Mouse (Mus musculus) skeletal muscle tissue, adult 2 months (tissue): ENCODE data around the gene Zdhhc20.
A peak's percentile ranks its signal among the peaks of the same experiment; 100 is the strongest.
"Not testable (repeated sequence)": the region's sequence is repeated elsewhere in the genome, so short reads cannot be mapped to it uniquely, and the experiment has no call there.

ENCODE experiments used
- DNase-seq: peaks from one replicate; pipeline ENCODE4 v3.0.0-alpha.2; 2012; ENCODE audit warnings: low read depth, low spot score

Gene Zdhhc20

DNA sequence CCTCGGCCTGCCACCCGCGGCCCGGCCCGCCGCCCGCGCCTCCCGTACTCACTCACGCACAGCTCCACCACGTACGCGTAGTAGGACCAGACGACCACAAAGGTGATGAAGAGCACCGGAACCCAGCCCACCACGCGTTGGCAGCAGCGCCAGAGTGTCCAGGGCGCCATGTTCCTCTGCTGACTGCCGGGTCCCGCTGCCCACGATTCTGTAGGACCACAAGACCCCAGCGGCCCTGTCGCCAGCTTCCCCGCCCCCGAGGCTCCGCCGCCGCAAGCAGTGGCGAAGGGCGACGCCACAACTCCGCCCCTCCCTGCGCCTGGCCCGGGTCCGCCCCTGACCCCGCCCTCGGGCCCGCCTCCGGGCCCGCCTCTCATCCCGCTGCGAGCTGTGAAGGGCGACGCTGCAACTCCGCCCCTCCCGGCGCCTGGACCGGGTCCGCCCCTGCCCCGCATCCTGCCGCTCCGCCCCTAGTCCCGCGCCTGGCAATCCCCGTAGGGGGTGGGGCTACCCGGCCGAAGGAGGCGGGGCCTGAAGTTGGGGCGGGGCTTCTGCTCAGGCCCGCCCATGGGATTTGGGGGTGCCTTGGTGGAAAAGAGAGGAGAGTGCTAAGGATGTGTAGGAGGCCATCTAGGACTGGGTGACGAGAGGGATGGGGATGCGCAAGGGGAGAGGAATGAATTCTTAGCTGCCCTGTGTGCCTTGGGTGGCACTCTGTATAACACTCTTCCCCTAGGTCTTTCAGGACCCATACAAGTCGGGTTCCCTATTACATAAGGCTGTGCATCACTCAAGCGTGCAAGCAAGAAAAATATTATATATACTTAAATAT lies at the start of gene Zdhhc20:
Gene Zdhhc20 (minus strand): TSS at position 266 of the 832 bp plus-strand sequence.
- peak; percentile 87 for DNase-seq

DNA sequence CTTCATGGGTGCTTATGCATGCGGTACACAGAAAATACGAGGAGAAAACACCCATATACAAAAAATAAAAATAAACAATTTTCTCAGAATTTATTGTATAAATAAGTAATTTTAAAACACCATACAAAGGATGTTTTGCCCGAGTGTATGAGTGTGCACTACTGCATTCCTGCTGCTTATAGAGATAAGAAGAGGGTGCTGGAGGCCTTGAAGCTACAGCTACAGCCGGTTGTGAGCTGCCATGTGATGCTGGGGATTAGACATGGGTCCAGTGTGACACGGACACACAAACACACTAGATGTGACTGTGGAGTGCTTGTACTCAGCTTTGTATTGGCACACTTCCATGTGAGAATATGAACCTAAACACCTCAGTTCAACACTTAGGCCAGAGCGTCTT lies 47.2 kb upstream of the Zdhhc20 start:
- no peak for DNase-seq

DNA sequence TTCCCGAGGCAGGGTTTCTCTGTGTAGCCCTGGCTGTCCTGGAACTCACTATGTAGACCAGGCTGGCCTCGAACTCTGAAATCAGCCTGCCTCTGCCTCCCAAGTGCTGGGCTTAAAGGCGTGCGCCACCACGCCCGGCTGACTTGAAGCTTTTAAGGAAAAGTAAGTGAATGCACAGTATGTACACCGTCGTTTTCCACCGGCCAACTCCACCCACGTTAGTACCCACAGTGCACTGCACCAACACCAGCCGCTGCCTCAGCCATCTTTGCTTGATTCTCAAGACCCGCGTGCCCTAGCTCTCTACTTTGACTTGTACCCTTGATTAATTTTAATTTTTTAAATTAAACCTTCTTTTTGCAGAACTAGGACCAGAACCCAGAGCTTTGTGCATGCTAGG lies 44.6 kb upstream of the Zdhhc20 start:
- DNase-seq, result no peak

DNA sequence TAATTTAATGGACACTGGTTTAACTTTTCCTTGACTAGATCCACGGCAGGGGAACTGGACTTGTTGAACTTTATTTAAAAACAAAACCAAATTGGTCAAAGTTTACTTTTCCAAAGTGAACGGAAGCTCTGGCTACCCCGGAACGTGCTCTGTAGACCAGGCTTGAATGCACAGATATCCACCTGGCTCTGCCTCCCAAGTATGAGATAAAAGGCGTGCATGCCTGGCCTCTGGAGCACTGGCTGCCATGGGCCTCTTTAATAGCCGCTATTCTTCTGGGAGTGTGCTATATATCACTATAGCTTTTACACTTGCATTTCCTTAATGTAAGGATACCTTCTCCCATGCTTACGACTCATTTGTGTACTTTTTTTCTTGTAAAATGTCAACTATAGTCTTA lies 43.5 kb upstream of the Zdhhc20 start:
- DNase-seq, result no peak

DNA sequence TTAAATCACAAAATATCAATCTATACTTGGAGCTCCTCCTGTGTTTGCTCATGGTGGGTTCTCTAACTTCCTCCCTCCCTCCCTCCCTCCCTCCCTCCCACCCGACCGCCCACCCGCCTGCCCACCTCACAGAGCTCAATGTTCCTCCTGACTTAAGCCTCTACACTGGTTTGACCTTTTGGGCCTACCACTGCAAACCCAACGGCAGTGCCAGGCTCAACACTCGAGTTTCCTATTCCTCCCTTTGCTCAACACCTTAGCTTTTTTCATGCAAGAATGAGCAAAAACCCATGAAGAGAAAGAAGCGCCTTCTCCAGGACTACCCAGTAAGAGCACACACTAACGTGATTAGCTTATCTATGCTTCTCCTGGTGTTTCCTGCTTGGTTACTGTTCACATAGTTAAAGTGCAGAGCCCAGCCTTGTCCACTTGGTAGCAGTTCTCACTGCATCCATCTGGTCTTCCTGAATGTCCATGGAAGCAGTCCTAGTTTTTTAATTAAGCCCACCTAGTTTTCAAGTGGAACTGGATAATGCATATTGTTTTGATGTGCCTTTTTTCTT lies 42.9 kb upstream of the Zdhhc20 start:
- DNase-seq, result no peak

DNA sequence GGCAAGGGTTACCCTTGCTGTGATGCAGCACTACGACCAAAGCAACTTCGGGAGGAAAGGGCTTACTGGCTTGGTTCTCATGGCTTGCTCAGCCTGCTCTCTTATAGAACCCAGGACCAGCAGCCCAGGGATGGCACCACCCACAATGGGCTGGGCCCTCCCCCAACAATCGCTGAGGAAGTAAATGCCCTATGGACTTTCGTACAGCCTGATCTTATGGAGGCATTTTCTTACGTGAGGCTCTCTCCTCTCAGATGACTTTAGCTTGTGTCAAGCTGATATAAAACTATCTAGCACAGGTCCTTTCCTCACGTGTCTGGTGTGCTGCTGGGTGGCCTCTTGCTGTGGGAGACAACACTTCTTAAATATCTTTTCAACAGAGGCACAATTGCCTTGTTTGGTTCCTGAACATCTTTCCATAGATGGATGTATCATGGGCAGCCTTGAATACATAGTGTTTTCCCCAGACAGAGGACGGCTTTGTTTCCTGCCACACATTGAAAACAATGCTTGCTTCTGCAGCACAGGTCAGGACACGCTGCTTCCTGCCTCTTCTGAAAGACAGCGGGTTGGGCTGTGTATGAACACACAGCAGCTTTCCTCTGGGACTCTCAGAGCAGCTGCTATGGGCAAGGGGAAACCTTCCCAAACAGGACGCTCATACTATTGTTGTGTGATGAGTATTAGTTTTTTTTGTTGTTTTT lies 31.5 kb upstream of the Zdhhc20 start:
- no peak for DNase-seq

DNA sequence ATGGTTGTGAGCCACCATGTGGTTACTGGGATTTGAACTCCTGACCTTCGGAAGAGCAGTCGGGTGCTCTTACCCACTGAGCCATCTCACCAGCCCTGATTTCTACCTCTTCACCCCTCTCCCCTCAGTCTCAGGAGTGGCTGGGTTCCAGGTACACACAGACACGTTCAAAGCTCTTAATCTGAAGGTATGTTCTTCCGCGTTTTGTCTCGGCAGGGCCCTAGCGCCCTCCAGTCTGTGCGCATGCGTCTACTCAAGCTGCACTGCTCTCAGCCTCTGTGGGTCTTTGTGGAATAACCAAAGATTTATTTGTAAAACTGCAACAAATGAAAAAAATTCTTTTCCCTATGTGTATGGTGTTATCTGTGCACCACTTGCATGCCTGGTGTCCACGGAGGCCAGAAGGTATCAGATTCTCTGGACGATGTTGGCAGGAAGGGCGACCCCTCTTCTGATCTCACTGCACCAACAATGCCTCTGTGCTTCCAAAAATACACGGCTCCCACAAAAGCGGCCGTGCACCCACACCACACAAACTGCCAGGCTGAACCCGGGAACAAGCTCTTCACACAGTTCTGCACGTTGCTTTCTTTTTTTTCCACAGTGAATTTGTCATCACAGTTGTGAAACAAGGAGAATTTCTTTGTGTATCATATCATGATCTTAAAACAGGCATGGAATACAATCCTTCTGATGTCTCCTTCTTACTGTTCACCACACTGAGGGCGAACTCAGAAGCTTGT lies 30.7 kb upstream of the Zdhhc20 start:
- no peak for DNase-seq

DNA sequence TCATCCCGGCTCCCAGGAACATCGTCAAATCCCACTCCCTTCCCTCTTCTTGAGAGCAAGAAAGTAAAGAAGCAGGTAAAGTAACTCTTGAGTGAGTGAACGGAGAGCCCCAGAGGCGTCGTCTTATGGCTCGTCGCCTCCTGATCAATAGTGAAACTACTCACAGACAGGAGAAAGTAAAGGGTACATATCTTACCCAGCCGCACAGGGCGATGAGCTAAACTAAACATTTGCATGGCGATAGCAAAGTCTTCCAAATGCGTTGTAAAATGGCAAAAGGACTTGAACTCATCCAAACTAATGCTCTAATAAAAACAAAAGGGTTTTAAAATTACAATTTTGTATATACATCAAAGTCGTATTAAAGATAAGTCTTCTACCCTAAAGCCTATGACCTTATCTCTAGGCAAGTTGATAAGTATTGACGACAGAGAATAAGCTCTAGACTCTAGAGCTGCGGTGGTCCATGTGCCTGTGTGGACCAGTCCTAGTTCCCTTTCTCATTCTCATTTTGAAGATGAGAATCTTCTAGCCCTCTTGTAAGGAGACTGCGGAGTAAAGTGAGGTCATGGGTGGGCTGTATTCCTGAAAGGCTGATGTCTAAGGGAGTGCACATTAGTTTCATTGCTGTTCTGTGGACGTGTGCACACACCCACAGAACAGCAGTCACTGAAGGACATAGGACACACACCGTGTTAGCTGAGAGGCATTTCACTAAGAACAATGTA lies 29.2 kb upstream of the Zdhhc20 start:
- DNase-seq, result no peak

DNA sequence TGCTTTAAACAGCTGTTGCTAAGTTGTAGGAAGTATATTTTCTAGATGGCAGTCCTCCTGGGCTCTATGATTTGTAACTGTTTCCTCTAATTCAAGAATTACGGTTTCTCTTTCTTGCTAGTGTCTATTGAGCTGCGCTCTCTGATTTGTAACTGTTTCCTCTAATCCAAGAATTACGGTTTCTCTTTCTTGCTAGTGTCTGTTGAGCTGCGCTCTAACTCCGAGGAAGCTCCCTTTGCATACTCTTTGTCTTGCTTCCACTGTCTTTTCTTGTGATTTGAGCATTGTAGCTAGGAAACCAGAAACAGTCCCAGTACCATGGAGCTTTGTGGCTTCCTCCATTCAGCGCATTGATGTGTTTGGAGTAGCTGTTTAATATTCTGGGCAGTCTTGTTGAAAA lies 25.3 kb upstream of the Zdhhc20 start:
- DNase-seq, result no peak

DNA sequence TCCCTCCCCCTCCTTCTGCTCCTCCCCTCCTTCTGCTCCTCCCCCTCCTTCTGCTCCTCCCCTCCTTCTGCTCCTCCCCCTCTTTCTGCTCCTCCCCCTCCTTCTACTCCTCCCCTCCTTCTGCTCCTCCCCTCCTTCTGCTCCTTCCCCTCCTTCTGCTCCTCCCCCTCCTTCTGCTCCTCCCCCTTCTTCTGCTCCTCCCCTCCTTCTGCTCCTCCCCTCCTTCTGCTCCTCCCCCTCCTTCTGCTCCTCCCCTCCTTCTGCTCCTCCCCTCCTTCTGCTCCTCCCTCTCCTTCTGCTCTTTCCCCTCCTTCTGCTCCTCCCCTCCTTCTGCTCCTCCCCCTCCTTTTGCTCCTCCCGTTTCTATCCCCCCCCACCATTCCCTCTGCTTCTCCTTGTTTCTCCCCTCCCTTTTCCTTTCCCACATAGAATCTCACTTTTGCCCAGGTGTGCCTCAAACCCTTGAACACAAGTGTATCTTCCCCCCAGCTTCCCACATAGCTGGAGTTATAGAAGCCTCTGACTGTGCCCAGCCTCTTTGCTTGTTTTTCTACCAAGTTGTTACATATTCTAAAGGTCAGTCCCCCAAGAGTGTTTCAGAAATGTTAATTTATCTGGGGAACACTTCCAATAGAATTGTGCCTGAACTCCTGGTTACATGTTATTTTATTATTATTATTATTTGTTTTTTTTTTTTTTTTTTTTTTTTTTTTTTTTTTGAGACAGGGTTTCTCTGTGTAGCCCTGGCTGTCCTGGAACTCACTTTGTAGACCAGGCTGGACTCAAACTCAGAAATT lies 22.3 kb upstream of the Zdhhc20 start:
- DNase-seq, result peak; percentile 70

DNA sequence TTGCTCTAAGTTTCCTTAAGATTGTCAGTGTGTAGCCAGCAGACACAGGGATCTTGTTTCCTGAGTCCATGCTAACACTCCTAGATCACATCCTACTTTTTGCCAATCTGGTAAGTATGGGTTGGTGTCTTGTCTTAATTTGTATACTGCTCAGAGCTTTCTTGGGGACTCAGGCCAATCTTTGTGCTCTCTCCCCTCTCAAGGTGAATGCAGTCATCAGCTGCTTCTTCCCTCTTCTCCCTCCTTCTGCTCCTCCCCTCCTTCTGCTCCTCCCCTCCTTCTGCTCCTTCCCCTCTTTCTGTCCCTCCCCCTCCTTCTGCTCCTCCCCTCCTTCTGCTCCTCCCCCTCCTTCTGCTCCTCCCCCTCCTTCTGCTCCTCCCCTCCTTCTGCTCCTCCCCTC lies 21.7 kb upstream of the Zdhhc20 start:
- not testable (repeated sequence) for DNase-seq

DNA sequence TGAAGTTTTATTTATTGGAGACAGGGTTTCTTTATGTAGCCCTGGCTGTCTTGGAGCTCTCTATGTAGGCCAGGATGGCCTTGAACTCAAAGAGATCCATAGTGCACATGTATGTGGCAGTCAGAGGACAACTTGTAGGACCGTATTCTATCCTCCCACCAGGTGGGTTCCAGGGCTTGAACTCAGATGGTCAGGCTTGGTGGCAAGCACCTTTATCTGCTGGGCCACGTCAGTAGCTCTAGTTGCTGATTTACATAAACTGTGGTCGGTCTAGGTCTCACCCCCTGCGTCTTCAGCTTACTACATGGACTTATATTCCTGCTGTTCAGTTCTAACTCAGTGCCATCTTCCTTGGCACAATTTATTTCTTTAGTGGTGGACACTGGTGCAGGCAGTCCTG lies 21.2 kb upstream of the Zdhhc20 start:
- DNase-seq, result no peak

DNA sequence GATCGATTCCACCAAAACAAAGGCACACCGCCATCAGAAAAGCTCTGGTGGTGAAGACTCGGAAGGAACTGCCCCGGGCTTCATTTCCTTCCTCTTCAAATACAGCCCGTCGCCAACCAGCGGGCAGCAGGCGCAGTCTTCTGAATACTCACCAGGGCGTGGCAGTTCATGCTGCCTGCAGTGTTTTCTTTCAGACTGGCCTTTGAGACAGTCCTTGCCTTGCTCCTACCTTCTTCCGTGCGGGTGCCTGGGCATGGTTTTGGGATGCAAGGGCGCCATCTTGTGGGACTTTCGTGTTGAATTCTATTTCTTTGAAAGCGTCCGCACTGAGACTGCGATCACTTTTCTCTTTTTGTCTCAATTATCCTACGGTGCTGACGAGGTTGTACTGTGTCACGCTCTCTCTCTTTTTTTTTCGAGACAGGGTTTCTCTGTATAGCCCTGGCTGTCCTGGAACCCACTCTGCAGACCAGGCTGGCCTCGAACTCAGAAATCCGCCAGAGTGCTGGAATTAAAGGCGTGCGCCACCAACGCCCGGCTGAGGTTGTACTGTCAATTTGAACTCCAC lies 20.5 kb upstream of the Zdhhc20 start:
- DNase-seq, result peak; percentile 82

DNA sequence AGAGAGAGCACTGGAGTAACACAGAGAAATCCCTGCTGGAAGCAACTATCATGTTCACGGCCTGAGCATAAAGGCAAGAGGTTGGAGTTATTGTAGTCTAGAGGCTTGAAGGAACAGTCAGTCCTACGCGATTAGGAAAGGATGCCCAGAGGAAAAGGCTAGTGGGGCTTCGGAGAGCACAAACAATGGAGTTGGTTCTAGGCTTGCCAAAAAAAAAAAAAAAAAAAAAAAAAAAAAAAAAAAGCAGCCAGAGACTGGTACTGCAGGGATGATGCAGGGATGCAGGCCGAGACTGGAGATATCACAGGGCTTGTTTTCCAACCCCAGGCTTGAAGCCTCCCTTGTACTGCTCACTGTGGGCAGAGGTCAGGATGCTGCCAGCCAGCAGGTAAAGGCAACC lies 19.2 kb upstream of the Zdhhc20 start:
- DNase-seq, result no peak

DNA sequence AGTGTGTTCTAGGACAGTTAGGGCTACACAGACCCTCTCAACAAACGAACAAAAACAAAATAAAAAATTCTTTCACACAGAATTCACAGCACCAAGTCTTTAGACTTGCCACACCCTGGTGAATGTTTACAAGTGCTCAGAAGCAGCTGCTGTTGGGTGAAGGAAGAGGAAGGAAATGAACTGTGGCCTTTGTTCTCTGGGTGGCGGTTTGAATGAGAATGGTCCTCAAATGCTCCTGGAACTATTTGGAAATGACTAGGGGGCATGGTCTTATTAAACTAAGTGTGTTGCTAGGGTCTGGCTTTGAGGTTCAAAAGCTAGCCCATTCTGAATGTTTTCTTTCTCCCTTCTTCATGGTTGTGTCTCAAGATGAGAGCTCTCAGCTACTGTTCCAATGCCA lies 18.4 kb upstream of the Zdhhc20 start:
- no peak for DNase-seq

DNA sequence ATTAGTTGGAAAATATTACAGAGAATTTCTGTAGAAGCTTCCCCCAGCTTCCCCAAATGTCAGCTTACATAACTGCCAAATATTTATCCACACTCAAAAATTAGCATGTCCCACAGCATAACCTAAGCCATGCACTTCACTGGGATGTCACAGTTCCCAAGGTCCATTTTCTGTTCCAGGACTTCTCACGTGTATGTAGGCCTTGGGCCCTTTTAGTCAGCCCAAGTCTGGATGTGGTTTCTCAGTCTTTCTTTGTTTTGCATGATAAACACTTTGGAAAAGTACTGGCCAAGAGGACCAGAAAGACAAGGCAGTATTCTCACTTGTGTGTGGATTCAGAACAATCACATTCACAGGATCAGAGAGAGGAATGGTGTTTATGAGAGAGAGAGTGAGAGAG lies 11.9 kb upstream of the Zdhhc20 start:
- no peak for DNase-seq

DNA sequence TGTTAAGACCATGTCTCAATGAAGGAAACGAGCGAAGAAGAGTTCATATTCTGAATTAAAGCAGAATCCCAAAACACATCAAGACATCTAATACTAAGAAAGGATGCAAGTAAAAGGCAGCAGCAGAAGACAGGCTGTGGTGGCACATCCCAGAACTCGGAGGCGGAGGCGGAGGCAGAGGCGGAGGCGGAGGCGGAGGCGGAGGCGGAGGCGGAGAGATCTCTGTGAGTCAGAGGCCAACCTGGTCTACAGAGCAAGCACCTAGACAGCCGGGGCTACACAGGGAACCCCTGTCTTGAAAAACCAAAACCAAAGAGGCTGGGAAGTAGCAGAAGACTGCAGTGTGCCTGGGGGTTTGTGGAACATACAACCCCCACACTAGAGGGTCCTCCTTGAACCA lies 6.8 kb upstream of the Zdhhc20 start:
- DNase-seq, result no peak

DNA sequence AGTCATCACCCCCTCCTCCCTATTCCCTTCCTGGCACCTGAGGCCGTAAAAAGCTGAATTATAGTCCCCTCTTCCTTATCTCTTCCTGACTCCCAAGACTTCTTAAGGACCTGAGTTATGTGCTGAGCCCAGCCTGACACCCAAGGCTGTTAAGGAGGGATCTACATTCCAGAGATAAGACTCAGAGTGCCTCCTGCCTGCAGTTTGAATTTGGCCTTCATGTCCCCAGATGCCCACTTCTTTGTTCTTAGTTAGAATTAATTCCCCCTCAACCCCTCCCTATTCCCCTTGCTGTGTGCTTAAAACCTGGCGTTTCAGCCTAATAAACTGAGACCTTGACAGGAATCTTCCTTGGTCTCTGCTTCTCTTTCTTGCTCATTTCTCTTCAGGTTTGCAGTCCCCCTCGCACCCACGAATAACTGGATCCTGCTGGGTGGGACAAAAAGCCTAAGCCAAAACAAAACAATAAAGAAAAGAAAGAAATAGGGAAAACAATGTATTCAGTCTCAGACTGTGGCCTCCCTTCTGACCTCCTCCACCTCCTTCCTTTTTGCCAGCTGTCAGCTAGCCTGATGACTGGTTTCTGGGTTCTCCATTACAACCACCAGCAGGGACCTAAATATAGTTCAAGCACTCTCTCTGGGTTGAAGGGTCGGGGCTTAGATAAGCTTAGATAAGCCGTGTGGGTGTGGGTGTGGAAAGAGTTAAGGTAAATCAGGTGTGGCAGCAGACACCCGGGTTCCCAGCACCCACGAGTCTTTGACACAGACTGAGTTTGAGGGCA lies 6.2 kb upstream of the Zdhhc20 start:
- DNase-seq, result not testable (repeated sequence)

DNA sequence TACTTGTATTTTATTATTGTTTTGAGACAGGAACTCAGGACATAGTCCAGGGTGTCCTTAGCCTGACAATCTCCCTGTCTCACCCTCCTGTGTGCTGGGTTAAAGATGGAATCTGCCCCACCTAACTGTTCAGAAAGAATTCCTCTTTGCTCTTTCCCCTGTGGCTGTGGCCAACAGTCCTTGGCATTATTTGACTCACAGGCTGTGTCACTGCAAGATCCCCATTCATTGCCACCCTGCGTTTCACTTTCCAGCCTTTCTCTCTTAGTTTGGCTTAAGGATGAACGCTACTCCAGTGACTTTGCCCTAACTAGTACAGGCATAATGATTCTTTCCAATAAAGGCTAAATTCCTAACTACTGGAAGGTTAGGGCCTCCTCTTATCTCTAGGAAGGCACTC lies 4.3 kb upstream of the Zdhhc20 start:
- DNase-seq, result no peak

DNA sequence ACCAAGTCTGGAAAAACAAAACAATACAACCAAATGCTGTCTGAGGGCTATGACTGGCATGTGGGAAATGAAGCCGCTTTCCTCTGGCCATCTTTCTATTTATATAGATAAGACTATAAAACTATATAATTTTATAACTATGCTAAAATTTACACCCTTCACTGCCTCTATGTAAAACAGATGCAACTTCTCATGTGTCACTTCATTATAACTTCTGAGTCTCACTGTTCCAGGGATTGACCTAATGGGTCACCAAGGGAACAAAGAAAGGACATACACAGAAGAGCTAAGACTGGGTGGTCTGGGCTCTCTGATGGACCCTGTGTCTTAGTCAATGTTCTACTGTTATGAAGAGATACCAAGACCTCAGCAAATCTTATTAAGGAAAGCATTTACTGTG lies 2.9 kb upstream of the Zdhhc20 start:
- no peak for DNase-seq
